Mouse (Mus musculus) cerebellum, adult 2 months (tissue): ENCODE data around the gene Me3.

Experiments used
- CTCF ChIP-seq: fragments of 200-500 bp; IDR thresholded peaks from 2 replicates; pipeline ENCODE4 v1.5.1; 2011; ENCODE audit warnings: low read depth, mild to moderate bottlenecking, control low read depth, low read length, moderate library complexity, borderline replicate concordance; ENCODE audit not compliant: insufficient read depth
- POLR2A ChIP-seq: fragments of 200-500 bp; IDR thresholded peaks from 2 replicates; pipeline ENCODE4 v1.6.1; 2011; ENCODE audit warnings: low read length, control low read depth, borderline replicate concordance; ENCODE audit not compliant: insufficient read depth

DNA sequence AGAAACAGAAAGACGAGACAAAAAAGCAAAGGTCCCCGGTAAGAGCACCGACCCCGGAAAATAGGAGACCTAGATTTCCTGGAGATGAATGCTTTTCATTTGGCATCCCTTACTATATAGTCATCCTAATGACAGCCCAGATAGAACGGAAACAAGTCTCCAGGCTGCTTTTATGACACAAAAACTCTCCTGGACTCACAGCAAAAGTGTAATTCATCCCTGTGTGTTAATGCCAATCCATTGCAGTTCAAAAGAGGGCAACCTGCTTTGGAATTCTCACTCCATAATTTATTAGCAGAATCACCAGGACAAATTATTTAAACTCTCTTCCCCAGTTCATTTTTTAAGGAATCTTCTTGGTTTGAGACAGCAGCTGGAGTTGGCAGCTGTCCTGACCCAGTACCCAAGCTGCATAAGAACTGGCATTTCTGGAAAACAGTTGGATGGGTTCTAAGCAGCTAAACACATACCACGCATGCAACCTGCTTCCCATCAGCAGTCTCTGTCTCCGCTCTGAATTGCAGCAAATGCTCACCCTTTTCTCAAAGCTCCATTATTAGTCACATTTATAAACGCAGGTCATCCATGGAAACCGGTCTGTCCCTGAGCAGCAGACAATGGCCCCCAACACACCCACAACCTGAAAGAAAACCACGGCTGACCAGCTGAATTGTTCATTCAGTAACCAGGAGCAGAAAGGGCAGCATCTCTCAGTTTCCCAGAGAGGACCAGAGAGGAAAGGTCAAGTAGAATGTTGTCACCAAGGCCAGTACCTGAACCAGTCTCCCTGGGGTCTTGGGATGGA lies 49.7 kb downstream of the Me3 start:
- TF ChIP-seq POLR2A (no peak), CTCF (no peak)
